Mouse (Mus musculus) embryonic facial prominence, embryonic 11.5 days (tissue): ENCODE measurements around the gene Rapgef4. TPM values are rescaled to one million over a fixed set of nuclear protein-coding genes. Genes with fewer than 3 reads are reported as not detected.

Source experiments
- ATAC-seq: fragments of 200-750 bp; cut with Nextera tagmentation; replicated peaks from 2 replicates; pipeline ENCODE4 v1.8.0; 2017; ENCODE audit warnings: low read depth; ENCODE audit not compliant: insufficient number of reproducible peaks, low FRiP score, low TSS enrichment
- DNase-seq: peaks from one replicate; pipeline ENCODE4 v3.0.0-alpha.2; 2015; ENCODE audit warnings: low spot score
- H3K27ac ChIP-seq: fragments of 300-500 bp; sonication (generic); replicated peaks from 2 replicates; pipeline ENCODE4 v1.5.1; 2014; ENCODE audit warnings: mild to moderate bottlenecking, low read depth, low read length, control low read depth
- H3K27me3 ChIP-seq: fragments of 300-500 bp; sonication (generic); 2 replicates; pipeline ENCODE4 v1.6.1; 2014; ENCODE audit warnings: mild to moderate bottlenecking, low read length, moderate library complexity, mixed read lengths; ENCODE audit not compliant: control insufficient read depth, insufficient read depth
- H3K36me3 ChIP-seq: fragments of 300-500 bp; sonication (generic); replicated peaks from 2 replicates; pipeline ENCODE4 v1.6.1; 2014; ENCODE audit warnings: low read depth, mild to moderate bottlenecking, low read length, moderate library complexity, mixed read lengths; ENCODE audit not compliant: control insufficient read depth, insufficient read depth
- H3K4me1 ChIP-seq: fragments of 300-500 bp; sonication (generic); 2 replicates; pipeline ENCODE4 v1.6.1; 2014; ENCODE audit warnings: low read length, mixed read lengths; ENCODE audit not compliant: control insufficient read depth, insufficient read depth
- H3K4me2 ChIP-seq: fragments of 300-500 bp; sonication (generic); 2 replicates; pipeline ENCODE4 v1.6.1; 2014; ENCODE audit warnings: low read depth, mild to moderate bottlenecking, control low read depth, low read length, moderate library complexity
- H3K4me3 ChIP-seq: fragments of 300-500 bp; sonication (generic); 2 replicates; pipeline ENCODE4 v1.5.1; 2014; ENCODE audit warnings: low read depth, low read length, control low read depth
- H3K9ac ChIP-seq: fragments of 300-500 bp; sonication (generic); replicated peaks from 2 replicates; pipeline ENCODE4 v1.6.1; 2014; ENCODE audit warnings: mild to moderate bottlenecking, control low read depth, low read length
- H3K9me3 ChIP-seq: fragments of 300-500 bp; sonication (generic); replicated peaks from 2 replicates; pipeline ENCODE4 v1.6.1; 2016; ENCODE audit warnings: mild to moderate bottlenecking, low read length, inconsistent platforms, mixed read lengths; ENCODE audit not compliant: control insufficient read depth
- WGBS: fragments of 180-500 bp; shearing (Covaris S2); extraction: QIAGEN DNeasy Blood & Tissue Kit; methylation state at CpG from one replicate; pipeline ENCODE4 v1.1.7; 2014; 5-methylcytosine and 5-hydroxymethylcytosine counted together
- polyA plus RNA-seq: library from polyadenylated mRNA; unstranded; fragments of >200 nt; fragmentation: Nextera tagmentation; extraction: Ambion mirVana; gene quantifications from 2 replicates; pipeline ENCODE4 v1.2.1, GENCODE M21; 2014

Gene Rapgef4
- polyA plus RNA-seq = 2.0 and 3.6 TPM in 2 replicates

DNA sequence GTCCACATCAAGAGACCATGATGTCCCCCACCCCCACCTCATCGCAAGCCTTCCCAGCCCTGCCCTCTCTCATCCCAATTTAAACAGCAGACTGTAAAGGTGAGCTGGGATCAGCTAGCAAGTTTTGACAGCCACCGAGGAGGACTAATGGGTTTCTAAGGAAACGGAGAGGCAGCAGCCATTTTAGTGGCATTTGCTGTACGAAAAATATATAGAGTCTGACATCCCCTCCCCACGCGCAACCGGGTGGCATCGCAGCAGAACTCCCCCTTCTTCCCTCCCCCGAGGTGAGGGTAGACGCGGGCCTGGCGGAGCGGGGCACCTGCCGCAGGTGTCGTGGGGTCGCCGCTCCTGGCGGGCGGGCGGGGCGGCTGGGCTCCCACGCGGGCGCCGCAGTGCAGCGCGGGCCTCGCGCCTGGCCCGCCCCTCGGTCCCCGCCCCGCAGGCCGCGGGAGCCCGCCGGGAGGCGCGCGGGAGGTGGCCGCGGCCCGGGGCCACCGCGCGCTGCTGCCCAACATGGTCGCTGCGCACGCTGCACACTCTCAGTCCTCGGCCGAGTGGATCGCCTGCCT lies at the start of gene Rapgef4:
Rapgef4 (plus strand) TSS at position 470 of the 572 bp plus-strand sequence.
- H3K27me3 ChIP-seq = peaks cover 14% of the 10 kb centered on the region
- ATAC-seq = 0 out of 2 replicates have a peak, but pooled peaks have one; percentile 48
- no peaks in the 10 kb centered on the region; the same call in 1 of the 2 replicates for H3K4me1 ChIP-seq
- no peak within 1 kb of the TSS for H3K27ac ChIP-seq
- H3K4me2 ChIP-seq = peak within 1 kb of the TSS; percentile 100
- WGBS = 3% methylated on average over 28 of the region's 52 CpGs
- peak; percentile 27 for DNase-seq
- peak within 1 kb of the TSS; percentile 60 for H3K9ac ChIP-seq
- no peaks in the 10 kb centered on the region for H3K36me3 ChIP-seq
- H3K9me3 ChIP-seq = no peaks in the 10 kb centered on the region
- peak within 1 kb of the TSS; percentile 53 for H3K4me3 ChIP-seq

DNA sequence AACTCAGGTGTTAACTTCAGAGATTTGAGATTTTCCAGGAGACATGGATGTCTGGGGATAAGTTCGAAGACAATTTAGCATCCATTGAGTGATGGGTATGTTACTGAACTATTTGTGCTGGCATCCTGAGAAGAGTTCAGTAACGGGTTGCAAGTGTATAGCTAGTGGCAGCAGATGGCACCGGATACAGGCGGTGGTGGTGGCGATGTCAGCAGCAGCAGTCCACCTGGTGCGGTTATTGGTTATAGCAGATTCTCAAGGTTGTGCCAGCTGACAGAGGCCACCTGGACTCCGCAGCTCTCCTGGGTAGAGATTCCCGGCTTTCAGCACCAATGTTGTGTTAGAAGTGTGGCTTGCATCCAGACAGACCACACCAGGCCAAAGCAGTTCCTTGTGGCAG lies 47.0 kb upstream of the Rapgef4 start:
- Histone ChIP-seq H3K36me3 (no peaks in the 10 kb centered on the region), H3K9ac (no peak overlapping the region), H3K27ac (no peak overlapping the region), H3K9me3 (no peaks in the 10 kb centered on the region), H3K4me2 (no peak overlapping the region), H3K4me1 (no peaks in the 10 kb centered on the region), H3K27me3 (no peaks in the 10 kb centered on the region), H3K4me3 (no peak overlapping the region)
- WGBS = 91% methylated on average over 8 of the region's 8 CpGs
- DNase-seq (no peak), ATAC-seq (no peak)

DNA sequence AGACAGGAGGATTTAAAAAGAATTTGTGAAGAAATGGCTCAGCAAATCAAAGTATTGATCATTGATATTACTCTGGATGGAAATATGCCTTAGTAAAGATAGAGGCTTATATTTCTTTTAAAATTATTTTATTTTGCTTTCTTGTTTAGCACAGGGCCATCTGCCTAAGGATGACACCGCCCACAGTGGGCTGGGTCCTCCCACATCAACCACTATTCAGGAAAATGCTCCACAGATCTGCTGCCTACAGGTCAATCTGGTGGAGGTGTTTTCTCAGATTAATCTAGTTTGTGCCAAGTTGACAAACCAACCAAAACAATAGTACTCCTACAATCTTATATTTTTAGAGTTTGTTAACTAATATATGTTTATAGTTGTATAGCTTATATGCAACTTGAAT lies 44.3 kb upstream of the Rapgef4 start:
- ATAC-seq = no peak
- H3K4me1 ChIP-seq = no peaks in the 10 kb centered on the region
- H3K27ac ChIP-seq = no peak overlapping the region
- no peaks in the 10 kb centered on the region for H3K9me3 ChIP-seq
- 94% methylated on average over 1 of the region's 1 CpGs for WGBS
- H3K27me3 ChIP-seq = no peaks in the 10 kb centered on the region
- no peak overlapping the region for H3K9ac ChIP-seq
- no peak for DNase-seq
- H3K4me2 ChIP-seq = no peak overlapping the region
- H3K4me3 ChIP-seq = no peak overlapping the region
- no peaks in the 10 kb centered on the region for H3K36me3 ChIP-seq

DNA sequence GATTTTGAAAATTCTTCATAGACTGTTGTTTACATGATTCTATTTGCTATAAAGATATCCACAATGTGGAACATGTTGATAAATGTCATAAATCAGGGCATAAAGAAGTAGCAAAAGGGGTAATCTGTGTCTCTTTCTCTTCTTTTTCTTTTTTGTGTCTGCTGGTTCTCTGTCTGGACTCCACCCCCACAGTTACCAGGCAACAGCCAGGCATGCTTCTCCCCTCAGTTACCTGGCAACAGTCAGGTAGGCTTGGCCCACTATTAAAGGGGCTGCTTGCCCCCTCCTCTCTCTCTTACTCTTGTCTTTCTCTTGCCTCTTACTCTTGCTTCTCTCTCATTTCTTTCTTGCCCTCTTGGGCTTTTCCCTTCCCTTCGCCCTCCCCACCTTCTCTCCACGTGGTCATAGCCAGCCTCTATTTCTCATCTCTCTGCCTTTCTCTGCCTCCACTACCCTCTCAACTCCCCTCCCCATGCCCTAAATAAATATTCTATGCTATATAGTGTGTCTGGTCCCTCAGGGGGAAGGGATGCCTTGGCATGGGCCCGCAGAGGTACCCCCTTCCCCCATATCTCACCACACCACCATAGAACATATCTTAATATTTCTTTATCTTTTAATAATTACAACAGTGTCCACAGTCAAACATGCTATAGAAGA lies 43.3 kb upstream of the Rapgef4 start:
- Histone ChIP-seq H3K27ac (no peak overlapping the region), H3K36me3 (no peaks in the 10 kb centered on the region), H3K4me1 (no peaks in the 10 kb centered on the region), H3K9me3 (no peaks in the 10 kb centered on the region), H3K4me2 (no peak overlapping the region), H3K27me3 (no peaks in the 10 kb centered on the region), H3K9ac (no peak overlapping the region), H3K4me3 (no peak overlapping the region)
- no peak for ATAC-seq
- WGBS = 92% methylated on average over 3 of the region's 3 CpGs
- DNase-seq = no peak

DNA sequence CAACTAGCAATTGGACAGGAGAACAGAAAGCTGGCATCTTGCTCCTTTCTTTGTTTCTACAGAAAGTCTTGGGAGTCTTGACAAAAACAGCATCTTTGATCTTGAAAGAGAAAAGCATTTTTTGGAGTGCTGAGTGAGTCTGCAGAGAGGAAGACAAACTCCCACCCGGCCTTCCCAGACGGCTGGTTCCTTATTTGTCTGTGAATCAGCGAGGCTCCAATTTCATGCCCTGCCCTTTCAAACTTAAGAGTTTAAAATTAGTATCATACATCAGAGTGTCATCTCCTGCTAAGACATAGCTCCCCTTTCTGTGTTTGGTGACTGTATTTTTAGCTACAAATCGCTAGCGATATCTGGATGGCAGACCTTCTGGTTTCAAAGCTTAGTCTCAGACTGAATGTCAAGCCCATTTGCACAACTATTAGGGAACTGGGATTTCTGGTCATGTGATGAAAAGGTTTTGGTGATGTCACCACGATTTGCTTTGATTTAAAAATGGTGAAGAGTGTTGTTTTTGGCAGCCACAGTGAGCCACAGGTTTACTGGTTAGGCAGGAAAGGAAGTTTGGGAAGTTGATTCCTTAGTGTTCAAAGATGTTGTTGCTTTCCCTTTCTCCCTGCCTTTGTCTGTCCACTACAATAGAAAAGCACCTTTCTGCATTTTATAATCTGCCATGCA lies 42.2 kb upstream of the Rapgef4 start:
- H3K9me3 ChIP-seq = no peaks in the 10 kb centered on the region
- 58% methylated on average over 6 of the region's 6 CpGs for WGBS

DNA sequence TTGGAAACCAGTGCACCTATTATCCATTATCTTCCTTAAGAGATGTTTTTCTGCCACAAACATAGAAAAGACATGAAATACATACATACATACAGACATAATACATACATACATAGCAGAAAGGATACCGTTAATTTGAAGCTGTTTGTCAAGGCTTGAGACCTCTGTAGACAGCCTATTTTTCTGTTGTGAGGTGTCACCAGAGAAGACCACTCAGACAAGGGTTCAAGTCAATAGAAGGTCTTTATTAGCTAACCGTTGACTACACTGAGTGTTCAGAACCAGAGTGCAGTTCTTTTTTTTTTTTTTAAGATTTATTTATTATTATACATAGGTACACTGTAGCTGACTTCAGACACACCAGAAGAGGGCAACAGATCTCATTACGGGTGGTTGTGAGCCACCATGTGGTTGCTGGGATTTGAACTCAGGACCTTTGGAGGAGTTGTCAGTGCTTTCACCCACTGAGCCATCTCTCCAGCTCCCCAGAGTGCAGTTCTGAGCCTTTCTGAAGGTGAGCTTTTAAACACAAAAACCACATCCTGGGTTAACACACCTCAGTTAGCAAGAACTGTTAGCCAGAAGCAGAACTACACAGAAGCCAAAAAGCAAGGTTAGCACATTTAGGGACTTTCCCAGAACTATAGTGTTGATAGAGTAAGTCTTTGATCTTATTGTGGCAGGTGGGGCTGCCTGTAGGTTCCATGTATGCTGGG lies 39.9 kb upstream of the Rapgef4 start:
- ATAC-seq (no peak), DNase-seq (no peak)
- Histone ChIP-seq H3K36me3 (no peaks in the 10 kb centered on the region), H3K27me3 (no peaks in the 10 kb centered on the region), H3K4me1 (no peaks in the 10 kb centered on the region), H3K9ac (no peak overlapping the region), H3K4me2 (no peak overlapping the region), H3K27ac (no peak overlapping the region), H3K9me3 (no peaks in the 10 kb centered on the region), H3K4me3 (no peak overlapping the region)
- 87% methylated on average over 3 of the region's 3 CpGs for WGBS

More for the DNA sequence above, 42.2 kb upstream of the Rapgef4 start:
- Histone ChIP-seq H3K9ac (no peak overlapping the region), H3K36me3 (no peaks in the 10 kb centered on the region), H3K4me1 (no peaks in the 10 kb centered on the region), H3K27ac (no peak overlapping the region), H3K27me3 (no peaks in the 10 kb centered on the region), H3K4me2 (no peak overlapping the region), H3K4me3 (no peak overlapping the region)
- no peak for DNase-seq
- no peak for ATAC-seq

DNA sequence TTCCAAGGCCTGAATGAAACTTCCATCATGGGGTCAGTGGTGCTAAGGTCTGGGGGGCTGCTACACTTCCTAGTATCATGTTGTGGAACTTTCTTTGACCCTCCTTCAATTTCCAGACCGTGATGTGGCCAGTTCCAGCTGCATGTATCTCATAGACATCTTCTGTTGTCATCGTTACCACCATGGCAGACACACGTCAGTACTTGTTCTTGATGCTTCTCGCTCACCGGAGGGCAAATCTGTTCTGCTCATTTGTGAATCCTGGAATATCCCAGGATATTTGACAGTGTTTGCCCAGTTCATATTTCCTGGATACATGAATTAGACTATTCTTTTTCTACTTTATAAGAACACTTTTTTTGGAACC lies 39.3 kb upstream of the Rapgef4 start:
- 92% methylated on average over 5 of the region's 5 CpGs for WGBS
- ATAC-seq (no peak), DNase-seq (no peak)
- no peak overlapping the region for H3K4me2 ChIP-seq
- H3K9ac ChIP-seq = no peak overlapping the region
- no peak overlapping the region for H3K27ac ChIP-seq
- H3K9me3 ChIP-seq = no peaks in the 10 kb centered on the region
- no peaks in the 10 kb centered on the region for H3K27me3 ChIP-seq
- no peaks in the 10 kb centered on the region for H3K36me3 ChIP-seq
- no peak overlapping the region for H3K4me3 ChIP-seq
- H3K4me1 ChIP-seq = no peaks in the 10 kb centered on the region
